Mouse (Mus musculus): Measurements from ENCODE around the gene Hist1h1c. TPM values are rescaled to one million over a fixed set of nuclear protein-coding genes. Genes with fewer than 3 reads are reported as not detected.

The Hist1h1c gene
- polyA plus RNA-seq, 1 experiment = 50.3 TPM

DNA sequence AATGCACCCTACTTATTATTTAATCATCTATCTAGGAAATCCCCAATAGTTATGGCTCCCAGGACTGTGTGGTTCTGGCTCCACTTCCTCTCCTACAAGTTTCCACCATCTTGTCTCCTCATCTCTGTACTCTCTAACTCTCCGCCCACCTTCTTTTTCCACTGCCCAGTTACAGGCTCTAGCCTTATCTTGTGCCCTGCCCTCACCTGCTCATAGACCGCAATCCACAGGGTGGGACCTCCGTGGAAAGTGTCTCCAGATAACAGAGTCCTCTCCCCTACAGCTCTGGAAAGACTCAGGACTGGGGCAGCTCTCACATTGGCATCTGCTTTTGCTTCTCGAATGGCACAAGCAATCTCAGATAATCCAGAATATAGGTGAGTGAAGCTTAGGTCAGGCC, 40.4 kb downstream of the Hist1h1c start:
- 55% methylated on average over 4 of the region's 4 CpGs for WGBS
- no peak for DNase-seq (ENCODE audit: low read depth, low spot score)

Other genes with a start within 250 kb of the Hist1h1c start
- gene Btn2a2, start 250.0 kb upstream of the Hist1h1c start, polyA plus RNA-seq (2012; rRNA removed) = 0.09 TPM in 1 of 2 replicates, not detected in the other
- gene Hist1h4h, start 207.8 kb upstream of the Hist1h1c start, polyA plus RNA-seq (2012; rRNA removed) = 27.9 and 42.9 TPM in 2 replicates
- gene Hist1h2af, start 204.9 kb upstream of the Hist1h1c start, polyA plus RNA-seq (2012; rRNA removed) = 64.4 and 250 TPM in 2 replicates
- 30.9 and 39.2 TPM in 2 replicates for gene Hist1h3g, start 203.4 kb upstream of the Hist1h1c start, polyA plus RNA-seq (2012; rRNA removed)
- gene Hist1h2bh, start 195.4 kb upstream of the Hist1h1c start, polyA plus RNA-seq (2012; rRNA removed) = 5.2 and 6.8 TPM in 2 replicates
- 5.9 and 7.1 TPM in 2 replicates for gene Hist1h3f, start 194.8 kb upstream of the Hist1h1c start, polyA plus RNA-seq (2012; rRNA removed)
- 27.0 and 31.0 TPM in 2 replicates for gene Hist1h4f, start 187.2 kb upstream of the Hist1h1c start, polyA plus RNA-seq (2012; rRNA removed)
- gene Hist1h1d, start 185.5 kb upstream of the Hist1h1c start, polyA plus RNA-seq (2012; rRNA removed) = 0.40 and 0.43 TPM in 2 replicates
- gene Hist1h3e, start 176.4 kb upstream of the Hist1h1c start, polyA plus RNA-seq (2012; rRNA removed) = 29.4 and 30.0 TPM in 2 replicates
- gene Hist1h2ae, start 167.6 kb upstream of the Hist1h1c start, polyA plus RNA-seq (2012; rRNA removed) = 8.9 and 10.5 TPM in 2 replicates
- gene Hist1h2bg, start 167.4 kb upstream of the Hist1h1c start, polyA plus RNA-seq (2012; rRNA removed) = 29.0 and 42.0 TPM in 2 replicates
- gene Hist1h2bf, start 164.6 kb upstream of the Hist1h1c start, polyA plus RNA-seq (2012; rRNA removed) = 9.1 and 18.1 TPM in 2 replicates
- gene Hist1h2ad, start 164.4 kb upstream of the Hist1h1c start, polyA plus RNA-seq (2012; rRNA removed) = 3.6 and 7.5 TPM in 2 replicates
- gene Hist1h3d, start 163.0 kb upstream of the Hist1h1c start, polyA plus RNA-seq (2012; rRNA removed) = 9.5 and 13.9 TPM in 2 replicates
- gene Hist1h4d, start 157.2 kb upstream of the Hist1h1c start, polyA plus RNA-seq (2012; rRNA removed) = 13.6 and 13.7 TPM in 2 replicates
- 1.9 and 2.5 TPM in 2 replicates for gene Hist1h2be, start 117.7 kb upstream of the Hist1h1c start, polyA plus RNA-seq (2012; rRNA removed)
- gene Hist1h1e, start 116.2 kb upstream of the Hist1h1c start, polyA plus RNA-seq (2012; rRNA removed) = 2.7 and 3.1 TPM in 2 replicates
- 1.2 TPM in 2 replicates for gene Hist1h2ac, start 54.9 kb upstream of the Hist1h1c start, polyA plus RNA-seq (2012; rRNA removed)
- gene Hist1h2bc, start 54.6 kb upstream of the Hist1h1c start, polyA plus RNA-seq (2012; rRNA removed) = 279 and 296 TPM in 2 replicates
- not detected in 2 replicates for gene Hist1h1t, start 43.0 kb upstream of the Hist1h1c start, polyA plus RNA-seq (2012; rRNA removed)
- gene Hist1h4c, start 40.4 kb upstream of the Hist1h1c start, polyA plus RNA-seq (2012; rRNA removed) = 16.9 and 21.6 TPM in 2 replicates
- 6.3 and 7.7 TPM in 2 replicates for gene Hfe, start 28.0 kb upstream of the Hist1h1c start, polyA plus RNA-seq (2012; rRNA removed)
- gene Hist1h3c, start 6.8 kb downstream of the Hist1h1c start, polyA plus RNA-seq (2012; rRNA removed) = 19.7 and 24.7 TPM in 2 replicates
- 13.5 and 18.0 TPM in 2 replicates for gene Hist1h2bb, start 7.9 kb downstream of the Hist1h1c start, polyA plus RNA-seq (2012; rRNA removed)
- 17.4 and 19.2 TPM in 2 replicates for gene Hist1h2ab, start 12.3 kb downstream of the Hist1h1c start, polyA plus RNA-seq (2012; rRNA removed)
- gene Hist1h3b, start 13.5 kb downstream of the Hist1h1c start, polyA plus RNA-seq (2012; rRNA removed) = 22.1 and 33.6 TPM in 2 replicates
- 18.1 and 21.3 TPM in 2 replicates for gene Hist1h4b, start 18.2 kb downstream of the Hist1h1c start, polyA plus RNA-seq (2012; rRNA removed)
- gene Hist1h4a, start 22.4 kb downstream of the Hist1h1c start, polyA plus RNA-seq (2012; rRNA removed) = 13.1 and 21.1 TPM in 2 replicates
- gene Hist1h3a, start 23.6 kb downstream of the Hist1h1c start, polyA plus RNA-seq (2012; rRNA removed) = 16.1 and 17.5 TPM in 2 replicates
- 1.3 and 1.4 TPM in 2 replicates for gene Hist1h1a, start 24.9 kb downstream of the Hist1h1c start, polyA plus RNA-seq (2012; rRNA removed)
- gene Trim38, start 31.1 kb downstream of the Hist1h1c start, polyA plus RNA-seq (2012; rRNA removed) = 0.71 and 4.1 TPM in 2 replicates
- 0.07 TPM in 1 of 2 replicates, not detected in the other for gene Slc17a2, start 68.2 kb downstream of the Hist1h1c start, polyA plus RNA-seq (2012; rRNA removed)
- not detected in 2 replicates for gene Slc17a3, start 100.6 kb downstream of the Hist1h1c start, polyA plus RNA-seq (2012; rRNA removed)
- not detected in 2 replicates for gene Slc17a1, start 128.9 kb downstream of the Hist1h1c start, polyA plus RNA-seq (2012; rRNA removed)
- gene Slc17a4, start 176.2 kb downstream of the Hist1h1c start, polyA plus RNA-seq (2012; rRNA removed) = 29.5 and 45.4 TPM in 2 replicates
- gene Hist1h2ba, start 195.3 kb downstream of the Hist1h1c start, polyA plus RNA-seq (2012; rRNA removed) = not detected in 2 replicates
- gene Hist1h2aa, start 195.7 kb downstream of the Hist1h1c start, polyA plus RNA-seq (2012; rRNA removed) = not detected in 2 replicates

Measured in large intestine, adult 2 months (tissue).